Mouse (Mus musculus): ENCODE results near the gene Fxyd3. TPM values are rescaled to one million over a fixed set of nuclear protein-coding genes. Genes with fewer than 3 reads are reported as not detected.

Gene Fxyd3
- total RNA-seq, 2 experiments from 2014 or later: 1.2 TPM; not detected in 1

Small RNA genes lying within 50 kb of the gene (microRNA-seq; reads per million reads assigned to microRNA genes)
- 0 to 1.1 reads per million in 2 experiments for gene Mir7050

Other genes starting within 250 kb of the Fxyd3 start
- gene Ffar3, start 220.5 kb downstream of the Fxyd3 start, total RNA-seq (2021): not detected
- not detected for gene Ffar1, start 215.1 kb downstream of the Fxyd3 start, total RNA-seq (2021)
- not detected for gene Cd22, start 196.4 kb downstream of the Fxyd3 start, total RNA-seq (2021)
- 10 to 100 TPM; 25.3 to 30.7 TPM for gene Mag, start 161.8 kb downstream of the Fxyd3 start, total RNA-seq (2021)
- not detected for gene Hamp2, start 152.0 kb downstream of the Fxyd3 start, total RNA-seq (2021)
- gene Hamp, start 132.7 kb downstream of the Fxyd3 start, total RNA-seq (2021): not detected
- 100 to 1,000 TPM in 1 of 2 experiments, 10 to 100 TPM in 1; 94.1 to 116 TPM for gene Usf2, start 119.9 kb downstream of the Fxyd3 start, total RNA-seq (2021)
- gene Lsr, start 103.2 kb downstream of the Fxyd3 start, total RNA-seq (2021): 10 to 100 TPM; 11.8 to 15.1 TPM
- under 1 TPM; 0.25 to 0.96 TPM for gene Fam187b, start 102.9 kb downstream of the Fxyd3 start, total RNA-seq (2021)
- gene Fxyd5, start 34.2 kb downstream of the Fxyd3 start, total RNA-seq (2021): 10 to 100 TPM; 35.9 to 36.5 TPM
- gene Fxyd7, start 25.2 kb downstream of the Fxyd3 start, total RNA-seq (2021): 100 to 1,000 TPM; 376 to 407 TPM
- 10 to 100 TPM; 67.2 to 69.2 TPM for gene Fxyd1, start 19.5 kb downstream of the Fxyd3 start, total RNA-seq (2021)
- 10 to 100 TPM; 13.2 to 15.5 TPM for gene Lgi4, start 17.4 kb downstream of the Fxyd3 start, total RNA-seq (2021)
- gene Hpn, start 38.6 kb upstream of the Fxyd3 start, total RNA-seq (2021): 1 to 10 TPM; 2.1 to 2.9 TPM
- 100 to 1,000 TPM; 264 to 274 TPM for gene Scn1b, start 50.3 kb upstream of the Fxyd3 start, total RNA-seq (2021)
- gene Gramd1a, start 79.2 kb upstream of the Fxyd3 start, total RNA-seq (2021): 100 to 1,000 TPM; 143 to 144 TPM
- gene Scgb2b2, start 213.8 kb upstream of the Fxyd3 start, total RNA-seq (2021): not detected
- not detected for gene Scgb1b2, start 215.1 kb upstream of the Fxyd3 start, total RNA-seq (2021)